In genomic region chr3:108088842-108089380, GRCm38 (mm10) we compare ENCODE assay signal across 16 mouse cellular contexts. TPM values are rescaled to one million over a fixed set of nuclear protein-coding genes. Genes with fewer than 3 reads are reported as not detected.
DNase-seq lines count a peak whose midpoint lies in the region; ATAC-seq and TF ChIP-seq lines count a peak whose summit lies in the region.
"Had no signal": no experiment of that assay in that cellular context is flagged by ENCODE, and none has a peak within 500 bp of the region (broad histone marks: within the 10 kb centered on the region; RNA-seq: fewer than 3 reads in every experiment).

No protein-coding gene starts in this region.

- no peak overlapping the region for H3K4me3 ChIP-seq in embryonic facial prominence, embryonic 13.5 days
- no peak overlapping the region for H3K4me3 ChIP-seq in embryonic facial prominence, embryonic 10.5 days
- no peak overlapping the region for H3K4me3 ChIP-seq in liver, embryonic 12.5 days
- no peak overlapping the region for H3K4me3 ChIP-seq in liver, postnatal 0 days (ENCODE audit: low read depth, low read length)
- H3K4me3 ChIP-seq in stomach, embryonic 16.5 days (replicated peaks; ENCODE audit: low read length) = no peak overlapping the region
- H3K4me3 ChIP-seq: forebrain, embryonic 13.5 days; heart, adult 2 months had no signal

- TF ChIP-seq EP300 in liver, postnatal 0 days (IDR thresholded peaks at IDR 0.05; ENCODE audit: low read depth) = no peak

- no peaks in the 10 kb centered on the region for H3K36me3 ChIP-seq in embryonic facial prominence, embryonic 13.5 days
- no peaks in the 10 kb centered on the region for H3K36me3 ChIP-seq in embryonic facial prominence, embryonic 10.5 days (replicated peaks)
- peaks cover 6% of the 10 kb centered on the region for H3K36me3 ChIP-seq in liver, embryonic 12.5 days
- H3K36me3 ChIP-seq in liver, postnatal 0 days (replicated peaks; ENCODE audit: insufficient read depth, low read length) = no peaks in the 10 kb centered on the region
- H3K36me3 ChIP-seq in stomach, embryonic 16.5 days (ENCODE audit: control insufficient read depth, insufficient read depth, low read length) = no peaks in the 10 kb centered on the region

- no peak for TF ChIP-seq CTCF in liver, postnatal 0 days (IDR thresholded peaks at IDR 0.05; ENCODE audit: low read depth)

- H3K9ac ChIP-seq in embryonic facial prominence, embryonic 13.5 days = 0 out of 2 replicates have a peak overlapping the region, but pooled peaks have one; percentile 40
- H3K9ac ChIP-seq in liver, embryonic 12.5 days = no peak overlapping the region
- no peak overlapping the region for H3K9ac ChIP-seq in liver, postnatal 0 days (replicated peaks)
- peak overlapping the region; percentile 24 for H3K9ac ChIP-seq in stomach, embryonic 16.5 days (ENCODE audit: low read length)
- H3K9ac ChIP-seq: forebrain, embryonic 13.5 days had no signal

- H3K27ac ChIP-seq in embryonic facial prominence, embryonic 13.5 days = peak overlapping the region; percentile 16; the same call in 1 of the 2 replicates
- H3K27ac ChIP-seq in embryonic facial prominence, embryonic 10.5 days (replicated peaks) = no peak overlapping the region; the same call in 1 of the 2 replicates
- H3K27ac ChIP-seq in liver, embryonic 12.5 days = peak overlapping the region; percentile 23; the same call in 1 of the 2 replicates
- no peak overlapping the region for H3K27ac ChIP-seq in liver, postnatal 0 days (ENCODE audit: low read depth)
- peak overlapping the region; percentile 25; the same call in 1 of the 2 replicates for H3K27ac ChIP-seq in stomach, embryonic 16.5 days (ENCODE audit: low read length)
- H3K27ac ChIP-seq: forebrain, embryonic 13.5 days; heart, adult 2 months had no signal

- no peak overlapping the region for H3K4me2 ChIP-seq in embryonic facial prominence, embryonic 13.5 days
- H3K4me2 ChIP-seq in liver, embryonic 12.5 days = no peak overlapping the region
- H3K4me2 ChIP-seq in liver, postnatal 0 days (ENCODE audit: low read depth, low read length) = no peak overlapping the region
- H3K4me2 ChIP-seq in stomach, embryonic 16.5 days (ENCODE audit: low read depth, low read length) = peak overlapping the region; percentile 6; the same call in 1 of the 2 replicates
- H3K4me2 ChIP-seq: forebrain, embryonic 13.5 days; midbrain, embryonic 11.5 days had no signal

- H3K27me3 ChIP-seq in embryonic facial prominence, embryonic 13.5 days = no peaks in the 10 kb centered on the region
- no peaks in the 10 kb centered on the region for H3K27me3 ChIP-seq in embryonic facial prominence, embryonic 10.5 days (replicated peaks; ENCODE audit: low read depth, poor library complexity, severe bottlenecking)
- H3K27me3 ChIP-seq in liver, embryonic 12.5 days (replicated peaks) = no peaks in the 10 kb centered on the region
- no peaks in the 10 kb centered on the region for H3K27me3 ChIP-seq in liver, postnatal 0 days (ENCODE audit: insufficient read depth, low read length)
- no peaks in the 10 kb centered on the region for H3K27me3 ChIP-seq in stomach, embryonic 16.5 days (ENCODE audit: control insufficient read depth, insufficient read depth, low read length)
- H3K27me3 ChIP-seq: forebrain, embryonic 13.5 days had no signal

- no peaks in the 10 kb centered on the region for H3K9me3 ChIP-seq in embryonic facial prominence, embryonic 13.5 days
- H3K9me3 ChIP-seq in embryonic facial prominence, embryonic 10.5 days = no peaks in the 10 kb centered on the region
- no peaks in the 10 kb centered on the region for H3K9me3 ChIP-seq in liver, embryonic 12.5 days (replicated peaks)
- H3K9me3 ChIP-seq in liver, postnatal 0 days (ENCODE audit: low read length) = no peaks in the 10 kb centered on the region
- H3K9me3 ChIP-seq in stomach, embryonic 16.5 days (replicated peaks; ENCODE audit: control insufficient read depth, low read length) = no peaks in the 10 kb centered on the region
- H3K9me3 ChIP-seq: forebrain, embryonic 13.5 days had no signal

- no peak for DNase-seq in embryonic facial prominence, embryonic 10.5 days (ENCODE audit: low spot score)
- DNase-seq in liver, postnatal 0 days = no peak
- DNase-seq in brain, adult 2 months (ENCODE audit: low read depth, low spot score) = peak; percentile 66
- no peak for DNase-seq in urinary bladder, adult 18-20 months (ENCODE audit: low spot score in 2 of 2)
- DNase-seq: cerebellum, adult 8-10 months; heart, adult 2 months; lung, postnatal 14 days; spleen, adult 18-20 months; thymus, adult 18-20 months had no signal

- 39% methylated on average over 5 of the region's 5 CpGs for WGBS in embryonic facial prominence, embryonic 13.5 days
- 48% methylated on average over 5 of the region's 5 CpGs for WGBS in embryonic facial prominence, embryonic 10.5 days
- 67% methylated on average over 5 of the region's 5 CpGs for WGBS in liver, embryonic 12.5 days (ENCODE audit: insufficient replicate concordance)
- WGBS in liver, postnatal 0 days (ENCODE audit: insufficient replicate concordance) = 65% methylated on average over 5 of the region's 5 CpGs
- WGBS in stomach, embryonic 16.5 days = 31% methylated on average over 5 of the region's 5 CpGs

- no peak for ATAC-seq in embryonic facial prominence, embryonic 13.5 days (ENCODE audit: insufficient number of reproducible peaks, insufficient read depth, low FRiP score, low TSS enrichment, low read depth)
- no peak for ATAC-seq in liver, embryonic 12.5 days
- no peak for ATAC-seq in liver, postnatal 0 days
- ATAC-seq in stomach, embryonic 16.5 days (ENCODE audit: insufficient read depth, low FRiP score) = no peak
- no peak for ATAC-seq in monocyte, adult 5-6 weeks (replicated peaks; ENCODE audit: insufficient number of reproducible peaks, low FRiP score, low TSS enrichment, poor library complexity, severe bottlenecking)
- ATAC-seq: forebrain, embryonic 13.5 days had no signal

- H3K4me1 ChIP-seq in embryonic facial prominence, embryonic 13.5 days = peaks cover 51% of the 10 kb centered on the region
- peaks cover 52% of the 10 kb centered on the region for H3K4me1 ChIP-seq in embryonic facial prominence, embryonic 10.5 days
- peaks cover 65% of the 10 kb centered on the region for H3K4me1 ChIP-seq in liver, embryonic 12.5 days
- peaks cover 29% of the 10 kb centered on the region for H3K4me1 ChIP-seq in liver, postnatal 0 days (ENCODE audit: insufficient read depth)
- H3K4me1 ChIP-seq in stomach, embryonic 16.5 days (ENCODE audit: control insufficient read depth, insufficient read depth, low read length) = peaks cover 37% of the 10 kb centered on the region

RNA-seq across cellular contexts. Expression of gene Ampd2, which starts 2.5 kb away (rescaled TPM):
- 38.4 and 44.5 TPM in 2 replicates for polyA plus RNA-seq in embryonic facial prominence, embryonic 13.5 days (2015; fragmentation: Nextera tagmentation; extraction: Ambion mirVana)
- 69.4 and 70.6 TPM in 2 replicates for polyA plus RNA-seq in embryonic facial prominence, embryonic 10.5 days (2016; fragmentation: Nextera tagmentation; extraction: Ambion mirVana)
- 77.4 and 80.6 TPM in 2 replicates for polyA plus RNA-seq in liver, embryonic 12.5 days (2016; fragmentation: Nextera tagmentation; extraction: Ambion mirVana)
- 17.3 and 23.0 TPM in 2 replicates for polyA plus RNA-seq in liver, postnatal 0 days (2015; fragmentation: Nextera tagmentation; extraction: Ambion mirVana)
- polyA plus RNA-seq in stomach, embryonic 16.5 days (2015; fragmentation: Nextera tagmentation; extraction: Ambion mirVana) = 49.8 and 51.9 TPM in 2 replicates
- 15.6 to 22.0 TPM (median 18.4 TPM) in 3 replicates for total RNA-seq in monocyte, adult 5-6 weeks (2017)

RNA-seq across cellular contexts. Expression of gene Gnat2, which starts 3.7 kb away (rescaled TPM):
- polyA plus RNA-seq in embryonic facial prominence, embryonic 13.5 days (2015; fragmentation: Nextera tagmentation; extraction: Ambion mirVana) = 0.83 and 0.85 TPM in 2 replicates
- polyA plus RNA-seq in embryonic facial prominence, embryonic 10.5 days (2016; fragmentation: Nextera tagmentation; extraction: Ambion mirVana) = 0.90 and 1.3 TPM in 2 replicates
- polyA plus RNA-seq in liver, embryonic 12.5 days (2016; fragmentation: Nextera tagmentation; extraction: Ambion mirVana) = 2.7 and 3.3 TPM in 2 replicates
- 1.6 and 1.7 TPM in 2 replicates for polyA plus RNA-seq in liver, postnatal 0 days (2015; fragmentation: Nextera tagmentation; extraction: Ambion mirVana)
- 1.3 TPM in 2 replicates for polyA plus RNA-seq in stomach, embryonic 16.5 days (2015; fragmentation: Nextera tagmentation; extraction: Ambion mirVana)
- total RNA-seq in monocyte, adult 5-6 weeks (2017) = not detected in 3 replicates
- total RNA-seq: layer of hippocampus, postnatal 14 days had no signal
- polyA plus RNA-seq: heart, adult 2 months had no signal

RNA-seq across cellular contexts. Expression of gene Gstm4, which starts 44.2 kb away (rescaled TPM):
- polyA plus RNA-seq in embryonic facial prominence, embryonic 13.5 days (2015; fragmentation: Nextera tagmentation; extraction: Ambion mirVana) = 15.0 and 15.8 TPM in 2 replicates
- polyA plus RNA-seq in embryonic facial prominence, embryonic 10.5 days (2016; fragmentation: Nextera tagmentation; extraction: Ambion mirVana) = 12.9 and 13.2 TPM in 2 replicates
- polyA plus RNA-seq in liver, embryonic 12.5 days (2016; fragmentation: Nextera tagmentation; extraction: Ambion mirVana) = 16.2 and 16.6 TPM in 2 replicates
- 12.9 and 13.5 TPM in 2 replicates for polyA plus RNA-seq in liver, postnatal 0 days (2015; fragmentation: Nextera tagmentation; extraction: Ambion mirVana)
- polyA plus RNA-seq in stomach, embryonic 16.5 days (2015; fragmentation: Nextera tagmentation; extraction: Ambion mirVana) = 26.5 and 29.6 TPM in 2 replicates
- total RNA-seq in monocyte, adult 5-6 weeks (2017) = 7.4 to 12.4 TPM (median 8.4 TPM) in 3 replicates

RNA-seq across cellular contexts. Expression of gene Gnai3, which starts 57.0 kb away (rescaled TPM):
- polyA plus RNA-seq in embryonic facial prominence, embryonic 13.5 days (2015; fragmentation: Nextera tagmentation; extraction: Ambion mirVana) = 173 and 185 TPM in 2 replicates
- polyA plus RNA-seq in embryonic facial prominence, embryonic 10.5 days (2016; fragmentation: Nextera tagmentation; extraction: Ambion mirVana) = 194 and 195 TPM in 2 replicates
- polyA plus RNA-seq in liver, embryonic 12.5 days (2016; fragmentation: Nextera tagmentation; extraction: Ambion mirVana) = 89.0 and 91.7 TPM in 2 replicates
- polyA plus RNA-seq in liver, postnatal 0 days (2015; fragmentation: Nextera tagmentation; extraction: Ambion mirVana) = 41.9 and 49.1 TPM in 2 replicates
- polyA plus RNA-seq in stomach, embryonic 16.5 days (2015; fragmentation: Nextera tagmentation; extraction: Ambion mirVana) = 177 and 182 TPM in 2 replicates
- 156 to 172 TPM (median 164 TPM) in 3 replicates for total RNA-seq in monocyte, adult 5-6 weeks (2017)

Comparison
In these comparisons a context has a peak if more than half of its experiments do, and no peak if none do; other contexts are left out.
1. H3K27ac ChIP-seq: peak in embryonic facial prominence, embryonic 13.5 days (single experiment), liver, embryonic 12.5 days (single experiment) and stomach, embryonic 16.5 days (single experiment); none in embryonic facial prominence, embryonic 10.5 days (single experiment) and liver, postnatal 0 days (single experiment).
2. H3K9ac ChIP-seq: peak in embryonic facial prominence, embryonic 13.5 days (single experiment) and stomach, embryonic 16.5 days (single experiment); none in liver, embryonic 12.5 days (single experiment) and liver, postnatal 0 days (single experiment).